Mouse (Mus musculus) hematopoietic stem cell, adult 5-6 weeks (primary cell): ENCODE measurements around the gene Ufc1. TPM values are rescaled to one million over a fixed set of nuclear protein-coding genes. Genes with fewer than 3 reads are reported as not detected.

Experiments used
- ATAC-seq, 2 experiments: fragments of 125-278 bp in 1 of 2; replicated peaks in 1 of 2; 2 replicates each; pipeline ENCODE4 v1.8.0; 2016 to 2017; ENCODE audit warnings: inconsistent platforms in 2 of 2, mild to moderate bottlenecking in 2 of 2, moderate number of reproducible peaks in 2 of 2, low read depth in 1 of 2, moderate TSS enrichment in 1 of 2; ENCODE audit not compliant: low FRiP score in 2 of 2, poor library complexity in 2 of 2, severe bottlenecking in 2 of 2, insufficient read depth in 1 of 2, low TSS enrichment in 1 of 2
- total RNA-seq: library from RNA; stranded (forward); fragments of 172-1452, 232-1000 nt; gene quantifications from 2 replicates; pipeline ENCODE4 v1.2.3, GENCODE M21; 2017

Gene Ufc1
- total RNA-seq, 1 experiment from 2014 or later = 56.5 TPM

DNA sequence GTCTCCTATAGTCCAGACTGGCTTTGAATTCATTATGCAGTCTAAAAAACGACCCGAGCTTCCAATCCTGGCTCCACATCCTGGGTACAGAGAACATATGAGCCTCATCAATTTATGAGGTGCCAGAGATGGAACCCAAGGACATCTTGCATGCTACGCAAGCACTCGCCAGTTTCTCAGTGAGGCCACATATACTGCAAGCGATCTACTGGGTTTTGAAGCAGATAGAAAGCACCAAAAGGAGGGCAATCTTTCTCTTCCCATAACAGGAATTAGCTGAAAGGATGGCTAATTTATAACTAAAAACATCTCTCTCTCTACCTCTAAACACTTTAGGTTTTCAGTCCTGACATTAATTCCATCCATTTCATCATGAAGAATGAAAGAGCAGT is 922 bp downstream of the Ufc1 start:
- no peak for ATAC-seq

DNA sequence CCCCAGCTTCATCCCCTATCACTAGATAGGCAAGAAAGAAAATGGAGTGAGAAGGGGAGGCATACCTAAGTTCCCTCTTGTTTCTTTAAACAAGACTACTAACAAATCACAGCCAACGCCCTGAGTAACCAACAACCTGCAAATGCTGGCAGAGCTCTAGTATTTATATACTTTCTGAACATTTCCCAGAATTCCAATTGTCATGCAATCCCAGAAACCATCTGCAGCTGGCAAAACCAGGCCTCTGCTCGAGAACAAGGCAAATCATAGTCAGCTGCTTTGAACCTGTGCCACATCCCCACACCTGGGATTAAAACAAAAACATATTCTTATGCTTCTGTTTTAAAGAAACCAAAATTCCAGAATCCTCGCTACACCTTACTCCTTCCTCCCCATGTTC is 1.5 kb downstream of the Ufc1 start:
- ATAC-seq = no peak

- ATAC-seq = no peak
Observed at GRCm38 (mm10) chr1:171288328-171288727, 6.5 kb downstream of the Ufc1 start.

- ATAC-seq = peak; percentile 94 to 98
Observed at GRCm38 (mm10) chr1:171287136-171288081, 7.4 kb downstream of the Ufc1 start, which contains the start of gene Usp21. TSS of gene Usp21 (minus strand) at chr1:171287991.

- no peak for ATAC-seq
Observed at GRCm38 (mm10) chr1:171286517-171286916, 8.3 kb downstream of the Ufc1 start.

- no peak for ATAC-seq
Observed at GRCm38 (mm10) chr1:171285096-171285892, 9.5 kb downstream of the Ufc1 start.

GRCm38 (mm10) chr1:171284491-171284890 is 10.3 kb downstream of the Ufc1 start:
- no peak for ATAC-seq

GRCm38 (mm10) chr1:171283188-171284160 is 11.3 kb downstream of the Ufc1 start:
- ATAC-seq = no peak

- no peak for ATAC-seq
Observed at GRCm38 (mm10) chr1:171282086-171282805, 12.6 kb downstream of the Ufc1 start.

- peak; percentile 55 to 57 for ATAC-seq
Observed at GRCm38 (mm10) chr1:171281528-171281923, 13.3 kb downstream of the Ufc1 start.

GRCm38 (mm10) chr1:171280916-171281527 is 13.8 kb downstream of the Ufc1 start, which contains the start of gene Ppox:
TSS of gene Ppox (minus strand) at chr1:171281186.
- ATAC-seq = peak; percentile 93 to 94

DNA sequence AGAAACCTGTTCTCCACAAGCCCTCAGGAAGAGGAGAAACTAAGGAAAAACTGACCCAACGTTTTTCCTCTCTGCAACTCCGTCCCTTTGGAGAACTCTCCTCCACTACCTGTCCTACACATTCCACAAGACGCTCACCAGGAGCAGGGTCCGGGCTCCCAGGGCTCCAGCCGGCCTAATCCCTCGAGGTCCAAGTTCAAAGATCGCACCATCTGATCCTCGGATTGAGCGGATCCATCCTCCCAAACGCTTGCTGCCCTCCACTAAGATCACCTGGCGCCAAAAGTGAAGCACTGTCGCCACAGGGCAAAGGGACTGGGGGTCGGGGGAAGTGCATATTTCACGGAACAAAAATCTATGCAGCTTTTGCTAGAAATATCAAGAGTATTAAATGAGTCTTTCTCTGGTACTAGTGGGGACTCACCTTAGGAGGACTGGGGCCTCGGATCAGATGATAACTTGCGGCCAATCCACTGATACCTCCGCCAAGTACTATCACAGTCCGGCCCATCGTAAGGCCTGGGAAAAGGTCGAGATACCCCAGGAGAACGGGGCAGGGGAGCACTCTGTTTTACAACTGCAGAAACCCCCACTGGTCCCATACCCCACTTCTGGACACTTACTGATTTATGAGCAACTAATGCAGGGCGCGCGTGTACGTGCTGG is 14.4 kb downstream of the Ufc1 start:
- ATAC-seq = peak; percentile 0 to 2; a peak in 1 of 4 replicates

DNA sequence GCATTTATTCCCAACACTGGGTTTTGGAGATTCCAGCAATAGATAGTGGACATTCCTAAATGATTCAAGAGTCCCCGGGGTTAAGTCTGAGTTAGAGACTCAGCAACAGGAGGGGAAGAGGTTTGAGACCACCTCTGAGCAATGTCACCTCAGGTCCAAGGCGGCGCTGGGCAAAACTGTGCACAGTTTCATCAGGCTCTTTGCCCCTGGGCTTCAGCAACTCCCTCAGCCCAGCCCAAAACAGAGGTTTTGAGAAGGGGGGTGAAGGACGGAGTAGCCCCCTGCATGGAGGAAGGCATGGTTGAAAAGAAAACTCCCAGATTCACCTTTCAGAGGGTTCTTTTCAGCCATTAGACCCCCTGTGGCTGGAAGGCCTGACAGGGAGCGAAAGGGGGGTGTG is 15.1 kb downstream of the Ufc1 start:
- no peak for ATAC-seq

- no peak for ATAC-seq
Observed at GRCm38 (mm10) chr1:171279012-171279705, 15.7 kb downstream of the Ufc1 start.

- no peak for ATAC-seq
Observed at GRCm38 (mm10) chr1:171278436-171278835, 16.4 kb downstream of the Ufc1 start.
